Mouse (Mus musculus) bone marrow macrophage, adult 2 months (primary cell): ENCODE measurements at regions not wholly inside any gene's neighbourhood (a gene's known extent, or its start where the extent isn't known, plus 50 kb on each side); places are given as distances from the start of the nearest gene placed in this dataset.
A peak's percentile ranks its signal among the peaks of the same experiment; 100 is the strongest.

ENCODE experiments used
- H3K27ac ChIP-seq: 2 replicates; pipeline ENCODE4 v1.5.1; 2012; ENCODE audit warnings: low read depth, low read length; ENCODE audit not compliant: insufficient read depth
- H3K4me1 ChIP-seq: 2 replicates; pipeline ENCODE4 v1.6.1; 2012; ENCODE audit warnings: low read length; ENCODE audit not compliant: control insufficient read depth, insufficient read depth
- H3K4me3 ChIP-seq: 2 replicates; pipeline ENCODE4 v1.5.1; 2012; ENCODE audit warnings: mild to moderate bottlenecking, low read length, moderate library complexity; ENCODE audit not compliant: insufficient read depth
- CTCF ChIP-seq: IDR thresholded peaks from 2 replicates; pipeline ENCODE4 v1.5.1; 2012; ENCODE audit warnings: low read depth, mild to moderate bottlenecking, low read length, moderate library complexity
- POLR2A ChIP-seq: IDR thresholded peaks from 2 replicates; pipeline ENCODE4 v1.6.1; 2012; ENCODE audit warnings: mild to moderate bottlenecking, low read depth, low read length, borderline replicate concordance

DNA sequence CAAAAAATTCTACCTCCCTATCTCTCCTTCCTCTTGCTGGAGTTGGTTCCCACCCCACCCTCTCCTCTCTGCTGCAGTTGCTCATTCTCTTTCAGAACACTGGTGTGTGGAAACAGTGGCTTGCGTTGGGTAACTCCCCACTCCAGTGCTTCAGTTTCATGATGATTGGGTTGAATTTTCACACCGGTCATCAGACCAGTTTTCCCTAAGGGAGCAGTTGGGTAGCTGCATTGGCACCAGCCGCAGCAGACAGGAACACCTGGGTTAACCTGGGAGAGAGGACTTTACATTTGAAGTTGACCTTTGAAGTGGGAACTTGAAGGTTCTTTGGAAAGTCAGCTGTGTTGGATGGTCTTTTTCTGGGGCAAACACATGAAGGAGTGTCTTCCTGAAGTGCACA, 126.7 kb upstream of the Ttc29 start:
- TF ChIP-seq CTCF (no peak), POLR2A (no peak)
- Histone ChIP-seq H3K4me1 (no peaks in the 10 kb centered on the region), H3K4me3 (no peak overlapping the region), H3K27ac (no peak overlapping the region)

DNA sequence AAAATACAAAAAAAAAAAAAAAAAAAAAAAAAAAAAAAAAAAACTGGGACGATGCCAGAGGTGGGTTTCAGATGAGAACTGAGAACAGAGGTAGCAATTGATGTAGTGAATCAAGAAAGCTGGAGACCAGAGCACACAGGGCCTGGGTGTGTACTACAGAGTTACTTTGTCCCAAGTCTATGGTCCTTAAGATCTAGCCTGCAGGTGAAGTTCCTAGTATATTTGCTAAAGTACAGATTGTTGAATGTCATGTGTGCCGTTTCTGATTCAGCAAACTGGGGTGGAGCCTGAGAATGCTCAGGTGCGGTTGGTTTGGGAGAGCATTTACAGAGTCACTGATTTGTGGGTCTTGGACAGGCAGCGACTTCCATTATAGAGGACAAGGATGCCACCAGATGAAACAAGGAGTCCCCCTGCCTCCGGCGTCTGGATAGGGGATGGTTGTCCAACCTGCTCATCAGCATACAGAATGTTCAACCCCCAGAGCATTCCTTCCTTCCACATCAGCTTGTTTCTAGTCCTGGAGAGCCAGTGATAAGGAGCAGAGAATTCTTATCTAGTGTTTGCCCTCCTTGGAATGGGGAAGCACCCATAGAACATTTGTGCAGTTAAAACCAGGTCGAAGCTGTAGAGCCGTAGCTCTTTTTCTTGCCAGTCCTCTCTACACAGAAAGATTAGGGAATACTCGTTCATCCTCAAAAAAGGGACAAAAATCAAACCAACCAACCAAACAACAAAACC, 122.5 kb upstream of the Ttc29 start:
- Histone ChIP-seq H3K4me1 (no peaks in the 10 kb centered on the region), H3K4me3 (no peak overlapping the region), H3K27ac (no peak overlapping the region)
- TF ChIP-seq CTCF: no peak
- TF ChIP-seq POLR2A: no peak

DNA sequence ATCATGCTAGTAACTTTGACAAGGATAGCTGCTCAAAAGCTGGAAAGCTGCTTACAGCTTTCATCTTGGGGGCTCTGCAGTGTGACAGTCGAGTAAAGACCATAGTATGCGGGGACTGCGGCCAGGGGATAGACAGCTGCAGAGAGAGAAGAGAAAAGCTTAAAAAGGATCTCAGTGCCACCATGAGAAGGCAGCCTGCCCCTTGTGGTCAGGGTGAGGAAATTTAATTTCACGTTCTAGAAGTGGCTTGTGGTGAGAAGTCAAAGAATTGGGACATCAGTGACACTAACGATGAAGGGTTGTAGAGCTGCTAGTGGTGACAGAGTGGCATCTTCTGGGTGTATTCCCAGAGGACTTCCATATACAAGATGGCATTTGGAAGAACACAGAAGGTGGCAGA, 116.7 kb upstream of the Ttc29 start:
- no peak for TF ChIP-seq POLR2A
- TF ChIP-seq CTCF: no peak
- Histone ChIP-seq H3K4me1 (no peaks in the 10 kb centered on the region), H3K4me3 (no peak overlapping the region), H3K27ac (no peak overlapping the region)

DNA sequence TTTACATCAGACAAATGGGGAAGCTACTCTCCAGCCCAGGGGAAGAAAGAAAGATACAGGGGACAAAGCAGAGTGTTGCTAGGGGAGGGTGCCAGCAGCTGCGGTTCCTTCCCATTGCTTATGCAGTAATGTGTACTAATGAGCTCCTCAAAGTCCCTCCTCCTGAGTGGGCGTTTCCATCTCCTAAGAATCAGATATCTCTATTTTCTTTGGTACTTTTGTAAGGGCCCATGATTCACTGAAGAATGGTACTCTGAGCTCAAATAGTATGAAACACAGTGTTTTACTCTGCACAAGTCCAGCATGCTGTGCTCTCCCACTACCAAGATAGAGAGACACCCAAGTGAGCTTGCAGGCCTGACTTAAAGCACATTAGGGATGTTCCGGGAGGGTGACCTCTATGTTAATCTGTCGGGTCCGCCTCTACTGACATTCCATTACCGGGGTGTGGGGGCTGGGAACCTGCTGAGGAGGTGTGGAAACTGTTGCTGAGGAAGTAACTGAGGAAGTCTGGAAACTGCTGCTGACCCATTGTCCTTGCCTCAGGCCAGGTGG, 114.8 kb upstream of the Ttc29 start:
- no peak for TF ChIP-seq CTCF
- no peak for TF ChIP-seq POLR2A
- H3K4me1 ChIP-seq: no peaks in the 10 kb centered on the region
- H3K27ac ChIP-seq: no peak overlapping the region
- no peak overlapping the region for H3K4me3 ChIP-seq

DNA sequence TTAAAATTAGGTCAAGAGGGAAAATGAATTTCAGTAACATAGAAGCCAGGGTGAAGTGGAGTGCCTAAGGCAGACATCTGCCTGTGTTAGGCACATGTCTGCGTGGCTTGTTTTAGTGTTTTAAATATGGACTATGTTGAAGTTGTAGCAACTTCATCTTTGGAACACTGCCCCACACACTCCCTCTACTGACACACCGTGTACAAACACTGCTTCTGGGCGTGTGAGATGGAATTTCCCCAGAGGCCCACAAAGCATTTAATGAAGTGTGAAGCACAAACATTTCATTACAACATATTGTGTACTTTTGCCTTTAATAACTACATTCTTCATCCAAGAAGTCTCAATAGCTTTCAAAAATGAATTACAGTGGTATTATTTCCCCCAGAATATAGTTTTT, 114.0 kb upstream of the Ttc29 start:
- Histone ChIP-seq H3K27ac (no peak overlapping the region), H3K4me1 (no peaks in the 10 kb centered on the region), H3K4me3 (no peak overlapping the region)
- TF ChIP-seq POLR2A (no peak), CTCF (no peak)

DNA sequence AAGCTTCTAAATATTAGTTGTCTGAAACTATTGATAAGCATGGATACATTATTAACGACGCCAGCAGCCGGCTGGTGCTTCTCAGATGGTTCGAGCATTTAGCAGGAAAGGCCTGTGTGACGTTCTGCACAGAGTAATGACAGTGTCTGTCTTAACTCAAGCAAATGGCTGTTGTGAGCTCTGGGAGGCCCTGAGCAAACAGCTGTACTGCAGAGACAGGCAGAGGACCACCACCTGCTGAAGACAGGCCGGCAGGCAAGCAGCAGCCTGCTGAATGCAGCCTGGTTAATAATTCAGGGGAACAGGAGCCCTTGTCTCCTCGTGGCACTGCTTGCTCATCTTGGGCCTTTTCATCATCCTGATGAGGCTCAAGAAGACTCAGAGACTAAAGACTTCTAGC, 105.8 kb upstream of the Ttc29 start:
- H3K27ac ChIP-seq: no peak overlapping the region
- no peak overlapping the region for H3K4me3 ChIP-seq
- H3K4me1 ChIP-seq: no peaks in the 10 kb centered on the region
- TF ChIP-seq POLR2A (no peak), CTCF (no peak)

DNA sequence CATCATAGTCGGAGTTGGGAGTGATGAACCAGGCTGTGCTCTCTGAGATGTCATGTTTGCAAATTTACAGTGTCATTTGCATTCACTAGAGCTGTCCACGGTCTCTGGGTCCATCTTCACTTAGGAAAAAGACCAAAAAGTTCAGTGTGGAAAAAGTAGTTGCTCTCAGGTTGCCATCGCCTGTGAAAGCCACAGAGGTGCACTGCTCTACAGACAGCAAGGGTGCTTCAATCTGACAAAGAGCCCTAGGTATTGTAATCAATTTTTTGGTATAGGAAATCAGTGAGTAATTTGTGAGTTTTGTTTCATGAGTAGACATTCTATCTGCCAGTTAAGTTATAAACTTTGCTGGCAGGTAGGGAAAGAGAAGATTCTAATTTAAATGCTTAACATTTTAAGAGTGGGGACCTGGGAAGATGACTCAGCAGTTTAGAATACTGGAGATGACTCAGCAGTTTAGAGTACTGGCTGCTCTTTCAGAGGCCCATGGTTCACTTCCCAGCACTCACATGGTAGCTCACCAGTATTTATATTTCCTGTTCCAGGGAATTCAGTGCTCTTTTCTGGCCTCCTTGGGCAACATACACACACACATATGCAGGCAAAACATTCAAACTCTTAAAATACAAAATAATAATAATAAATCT, 103.0 kb upstream of the Ttc29 start:
- TF ChIP-seq POLR2A (no peak), CTCF (no peak)
- no peak overlapping the region for H3K27ac ChIP-seq
- no peaks in the 10 kb centered on the region for H3K4me1 ChIP-seq
- no peak overlapping the region for H3K4me3 ChIP-seq

DNA sequence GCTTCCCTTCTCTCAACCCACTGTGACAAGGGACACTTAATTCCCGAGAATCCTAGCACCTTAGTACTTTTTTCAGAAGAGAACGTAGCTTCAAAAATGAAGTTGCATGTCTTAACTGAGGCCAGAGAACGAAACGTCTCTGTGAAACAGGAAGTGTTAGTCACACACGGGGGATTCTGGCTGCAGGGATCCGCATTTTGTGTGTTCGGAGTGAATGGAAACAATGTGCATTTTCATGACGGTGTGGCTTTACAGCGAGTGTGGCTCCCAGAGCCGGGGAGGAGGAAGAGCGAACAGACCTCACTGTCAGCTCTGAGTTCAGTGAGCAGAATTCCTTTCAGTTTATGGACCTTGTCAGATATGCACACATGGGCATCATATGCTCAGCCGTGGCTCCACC, 100.0 kb upstream of the Ttc29 start:
- Histone ChIP-seq H3K4me3 (peak overlapping the region; percentile 9; the same call in 1 of the 2 replicates), H3K27ac (no peak overlapping the region), H3K4me1 (no peaks in the 10 kb centered on the region)
- TF ChIP-seq POLR2A (no peak), CTCF (no peak)

DNA sequence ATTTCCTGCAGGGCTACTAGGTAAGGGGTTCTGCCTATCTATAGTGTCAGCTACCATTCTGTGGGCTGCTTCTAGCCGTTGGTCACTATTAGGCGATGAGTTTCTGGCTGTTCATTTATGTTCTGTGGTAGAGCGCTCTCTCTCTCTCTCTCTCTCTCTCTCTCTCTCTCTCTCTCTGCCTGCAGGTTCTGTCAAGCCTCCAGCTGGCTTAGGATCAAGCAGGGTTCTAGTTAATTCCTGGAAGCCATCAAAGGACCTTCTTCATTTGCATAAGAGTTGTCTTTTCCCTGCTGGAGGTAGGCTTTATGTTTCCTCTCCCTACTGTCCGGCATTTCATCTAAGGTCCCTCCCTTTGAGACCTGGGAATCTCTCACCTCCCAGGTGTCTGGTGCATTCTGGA, 98.6 kb upstream of the Ttc29 start:
- TF ChIP-seq POLR2A (no peak), CTCF (no peak)
- Histone ChIP-seq H3K27ac (no peak overlapping the region), H3K4me1 (no peaks in the 10 kb centered on the region), H3K4me3 (no peak overlapping the region)

DNA sequence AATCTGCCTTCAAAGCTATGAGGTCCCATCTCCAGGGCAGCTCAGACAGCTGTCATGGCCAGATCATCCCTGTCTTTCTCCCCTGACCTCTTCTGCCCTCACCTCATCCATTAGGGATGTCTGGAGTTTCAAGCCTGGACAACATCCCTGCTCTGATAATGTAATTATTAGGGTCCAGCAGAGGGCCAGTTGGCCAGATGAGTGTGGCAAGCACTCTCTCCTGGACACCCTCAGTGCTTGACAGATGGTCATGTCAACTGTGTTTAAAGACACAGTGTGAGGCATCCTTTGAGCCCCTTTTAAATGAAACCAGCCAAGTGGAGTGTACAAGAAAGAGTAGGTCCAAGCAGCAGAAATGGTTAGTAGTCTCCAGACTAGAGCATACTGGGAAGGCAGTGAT, 95.9 kb upstream of the Ttc29 start:
- Histone ChIP-seq H3K4me1 (no peaks in the 10 kb centered on the region), H3K27ac (no peak overlapping the region), H3K4me3 (no peak overlapping the region)
- TF ChIP-seq POLR2A: no peak
- no peak for TF ChIP-seq CTCF

DNA sequence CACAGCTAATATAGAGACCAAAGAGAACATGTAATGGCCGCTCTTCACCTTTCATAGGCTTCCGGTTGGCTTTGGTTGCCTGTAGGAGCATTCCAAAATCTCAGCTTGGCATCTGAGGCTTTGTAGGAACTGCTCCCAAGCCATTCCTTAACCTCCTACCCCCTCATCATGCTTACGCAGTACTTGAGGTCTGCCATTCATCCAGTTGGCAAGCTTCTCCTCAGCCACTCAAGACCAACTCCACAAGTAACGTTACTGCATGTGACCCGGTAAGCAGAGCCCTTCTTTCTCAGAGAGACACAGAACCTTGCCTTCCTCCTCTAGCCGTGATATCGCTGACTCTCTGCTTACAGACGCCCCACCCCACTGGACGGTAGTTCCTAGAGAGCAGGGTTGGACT, 94.6 kb upstream of the Ttc29 start:
- Histone ChIP-seq H3K4me3 (no peak overlapping the region), H3K4me1 (no peaks in the 10 kb centered on the region), H3K27ac (no peak overlapping the region)
- TF ChIP-seq POLR2A (no peak), CTCF (no peak)
